Mouse (Mus musculus): ENCODE measurements around the gene Tnfrsf9.

Tnfrsf9 gene

GRCm38 (mm10) chr4:150979455-150979854 lies 65.1 kb downstream of the Tnfrsf9 start:
- no peak for DNase-seq (ENCODE audit: low spot score in 2 of 2)

- DNase-seq (ENCODE audit: low spot score in 2 of 2), result no peak
These were observed 65.8 kb downstream of the Tnfrsf9 start for GRCm38 (mm10) chr4:150980153-150980552.

GRCm38 (mm10) chr4:150990148-150990547 lies 75.8 kb downstream of the Tnfrsf9 start:
- DNase-seq (ENCODE audit: low spot score in 2 of 2), result peak in 1 of 2 experiments; percentile 38
